Mouse (Mus musculus): ENCODE results near the gene Tcte2. TPM values are rescaled to one million over a fixed set of nuclear protein-coding genes. Genes with fewer than 3 reads are reported as not detected.

Tcte2 gene
- total and polyA plus RNA-seq, 3 experiments = 0.17 TPM; not detected in 2

- dilution Hi-C loops (cut with MboI; ENCODE audit: extremely low pct_ligation_motif_present, extremely low pct_unique_long_range_greater_than_20kb, low sequenced_read_pairs) = no loop called here
- Histone ChIP-seq H3K9ac (ENCODE audit: insufficient read depth, low read depth) (no peak overlapping the region), H3K36me3 (replicated peaks in 1 of 2; ENCODE audit: control insufficient read depth in 1 of 2, insufficient read depth in 1 of 2, low read length in 1 of 2) (peaks cover 0 to 2% of the 10 kb centered on the region in 2 experiments), H3K4me1 (ENCODE audit: control insufficient read depth in 1 of 2, insufficient read depth in 2 of 2) (peaks cover 4 to 20% of the 10 kb centered on the region in 2 experiments; a peak in 3 of 4 replicates), H3K27me3 (replicated peaks) (no peaks in the 10 kb centered on the region), H3K4me3 (replicated peaks in 1 of 3; ENCODE audit: low read depth in 2 of 3, low read length in 2 of 3, poor library complexity in 1 of 3) (no peak overlapping the region), H3K79me2 (replicated peaks; ENCODE audit: control insufficient read depth, extremely low read depth, insufficient read depth, poor library complexity, severe bottlenecking) (no peaks in the 10 kb centered on the region), H3K4me2 (ENCODE audit: insufficient read depth, low read depth, poor library complexity, severe bottlenecking) (no peak overlapping the region), H3K9me3 (replicated peaks; ENCODE audit: low read length) (no peaks in the 10 kb centered on the region), H3K27ac (ENCODE audit: insufficient read depth, low read depth) (no peak overlapping the region)
- no peak for TF ChIP-seq GABPA (IDR thresholded peaks at IDR 0.05; ENCODE audit: insufficient replicate concordance, low read depth, low read length)
- no peak for TF ChIP-seq MXI1 (IDR thresholded peaks at IDR 0.05; ENCODE audit: low read depth, low read length)
- no peak for TF ChIP-seq TBP (conservative IDR thresholded peaks at IDR 0.05; ENCODE audit: low read depth, low read length)
- no peak for DNase-seq (ENCODE audit: extremely low read depth)
- in situ Hi-C loops (cut with MboI; ENCODE audit: low pct_ligation_motif_present, low pct_unique_long_range_greater_than_20kb, low sequenced_read_pairs) = no loop called here
Observed at GRCm38 (mm10) chr17:13671732-13672131, 89.9 kb downstream of the Tcte2 start.

GRCm38 (mm10) chr17:13670227-13670626 lies 91.4 kb downstream of the Tcte2 start:
- peaks cover 4 to 23% of the 10 kb centered on the region in 2 experiments; a peak in 3 of 4 replicates for H3K4me1 ChIP-seq (ENCODE audit: control insufficient read depth in 1 of 2, insufficient read depth in 2 of 2)
- no peak overlapping the region for H3K4me2 ChIP-seq (ENCODE audit: insufficient read depth, low read depth, poor library complexity, severe bottlenecking)
- H3K9ac ChIP-seq (ENCODE audit: insufficient read depth, low read depth) = no peak overlapping the region
- dilution Hi-C loops (cut with MboI; ENCODE audit: extremely low pct_ligation_motif_present, extremely low pct_unique_long_range_greater_than_20kb, low sequenced_read_pairs) = no loop called here
- H3K79me2 ChIP-seq (replicated peaks; ENCODE audit: control insufficient read depth, extremely low read depth, insufficient read depth, poor library complexity, severe bottlenecking) = no peaks in the 10 kb centered on the region
- no peaks in the 10 kb centered on the region for H3K27me3 ChIP-seq (replicated peaks)
- no peaks in the 10 kb centered on the region for H3K9me3 ChIP-seq (replicated peaks; ENCODE audit: low read length)
- in situ Hi-C loops (cut with MboI; ENCODE audit: low pct_ligation_motif_present, low pct_unique_long_range_greater_than_20kb, low sequenced_read_pairs) = no loop called here
- TF ChIP-seq ZC3H11A (IDR thresholded peaks at IDR 0.05; ENCODE audit: low read depth, low read length) (no peak), E2F4 (IDR thresholded peaks at IDR 0.05; ENCODE audit: insufficient replicate concordance, low read depth, low read length) (no peak), GABPA (IDR thresholded peaks at IDR 0.05; ENCODE audit: insufficient replicate concordance, low read depth, low read length) (no peak), ZKSCAN1 (IDR thresholded peaks at IDR 0.05; ENCODE audit: borderline replicate concordance, low read depth, low read length) (no peak), CHD2 (IDR thresholded peaks at IDR 0.05; ENCODE audit: low read length) (no peak), SMC3 (IDR thresholded peaks at IDR 0.05; ENCODE audit: low read depth, low read length) (no peak), ETS1 (conservative IDR thresholded peaks at IDR 0.05; ENCODE audit: low read depth, low read length) (no peak), CTCF (conservative IDR thresholded peaks at IDR 0.05 in 1 of 2, IDR thresholded peaks at IDR 0.05 in 1 of 2; ENCODE audit: low read depth in 2 of 2, low read length in 2 of 2) (no peak), MAX (IDR thresholded peaks at IDR 0.05; ENCODE audit: low read length) (no peak), KAT2A (IDR thresholded peaks at IDR 0.05; ENCODE audit: insufficient replicate concordance, low read length) (no peak), NELFE (IDR thresholded peaks at IDR 0.05; ENCODE audit: low read depth, low read length) (no peak), TCF12 (IDR thresholded peaks at IDR 0.05; ENCODE audit: low read depth, low read length) (no peak), NRF1 (IDR thresholded peaks at IDR 0.05; ENCODE audit: low read depth, low read length) (no peak)
- H3K4me3 ChIP-seq (replicated peaks in 1 of 3; ENCODE audit: low read depth in 2 of 3, low read length in 2 of 3, poor library complexity in 1 of 3) = no peak overlapping the region
- no peaks in the 10 kb centered on the region for H3K36me3 ChIP-seq (replicated peaks in 1 of 2; ENCODE audit: control insufficient read depth in 1 of 2, insufficient read depth in 1 of 2, low read length in 1 of 2)
- no peak for DNase-seq (ENCODE audit: extremely low read depth)
- no peak overlapping the region for H3K27ac ChIP-seq (ENCODE audit: insufficient read depth, low read depth)

Measured in CH12.LX (cell line).